Mouse (Mus musculus) ES-E14 (cell line): Measurements from ENCODE around the gene Clcc1. TPM values are rescaled to one million over a fixed set of nuclear protein-coding genes. Genes with fewer than 3 reads are reported as not detected.

ENCODE experiments used
- DNase-seq: peaks from one replicate; pipeline ENCODE4 v3.0.0-alpha.2; 2013; ENCODE audit warnings: low read depth, low spot score
- H3K27ac ChIP-seq: 2 replicates; pipeline ENCODE4 v1.5.1; 2012; ENCODE audit warnings: low read depth, mild to moderate bottlenecking, low read length, moderate library complexity, mixed read lengths; ENCODE audit not compliant: poor library complexity, insufficient read depth, severe bottlenecking
- H3K36me3 ChIP-seq: 2 replicates; pipeline ENCODE4 v1.6.1; 2012; ENCODE audit warnings: mild to moderate bottlenecking, low read length, moderate library complexity, mixed read lengths; ENCODE audit not compliant: control insufficient read depth, poor library complexity, insufficient read depth, severe bottlenecking
- H3K4me1 ChIP-seq, 2 experiments: fragments of 150-350 bp in 1 of 2; sonication (generic) in 1 of 2; 2 replicates each; pipeline ENCODE4 v1.6.1; 2012; ENCODE audit warnings: low read length in 2 of 2, mild to moderate bottlenecking in 1 of 2, mixed read lengths in 1 of 2; ENCODE audit not compliant: control insufficient read depth in 2 of 2, insufficient read depth in 2 of 2, poor library complexity in 1 of 2
- H3K4me3 ChIP-seq, 2 experiments: fragments of 150-350 bp in 1 of 2; sonication (generic) in 1 of 2; 2 replicates each; pipeline ENCODE4 v1.5.1; 2012; ENCODE audit warnings: low read length in 2 of 2, low read depth in 1 of 2, mild to moderate bottlenecking in 1 of 2, mixed read lengths in 1 of 2; ENCODE audit not compliant: insufficient read depth in 1 of 2, poor library complexity in 1 of 2, severe bottlenecking in 1 of 2
- H3K9ac ChIP-seq: 2 replicates; pipeline ENCODE4 v1.6.1; 2012; ENCODE audit warnings: low read depth, mild to moderate bottlenecking, low read length, mixed read lengths; ENCODE audit not compliant: poor library complexity, insufficient read depth, severe bottlenecking
- H3K9me3 ChIP-seq: fragments of 150-350 bp; sonication (generic); 2 replicates; pipeline ENCODE4 v1.6.1; 2012; ENCODE audit warnings: low read depth, mild to moderate bottlenecking, low read length; ENCODE audit not compliant: control insufficient read depth, insufficient read depth
- CHD2 ChIP-seq: IDR thresholded peaks from 2 replicates; pipeline ENCODE4 v1.6.1; 2014; ENCODE audit warnings: mild to moderate bottlenecking, low read depth, low read length, inconsistent platforms
- HCFC1 ChIP-seq: IDR thresholded peaks from 2 replicates; pipeline ENCODE4 v1.6.1; 2012; ENCODE audit warnings: low read length, inconsistent platforms, borderline replicate concordance; ENCODE audit not compliant: insufficient read depth
- MAFK ChIP-seq: IDR thresholded peaks from 2 replicates; pipeline ENCODE4 v1.6.1; 2014; ENCODE audit warnings: mild to moderate bottlenecking, low read depth, low read length, inconsistent platforms; ENCODE audit not compliant: insufficient read depth
- ZC3H11A ChIP-seq: IDR thresholded peaks from 2 replicates; pipeline ENCODE4 v1.6.1; 2012; ENCODE audit warnings: low read depth, mild to moderate bottlenecking, inconsistent platforms, low read length, borderline replicate concordance
- ZNF384 ChIP-seq: IDR thresholded peaks from 2 replicates; pipeline ENCODE4 v1.6.1; 2012; ENCODE audit warnings: low read depth, low read length, inconsistent platforms
- in situ Hi-C, 2 experiments: fragments of 600-800 bp; cut with MboI; formaldehyde crosslinking; loops; one replicate each; pipeline ENCODE4 v1.15.1; 2025; ENCODE audit warnings: low sequenced_read_pairs in 2 of 2, inconsistent platforms in 1 of 2; ENCODE audit not compliant: unreplicated experiment in 2 of 2
- total RNA-seq: library from RNA; depleted of rRNA; stranded (reverse); fragments of 300-350 nt; gene quantifications from 2 replicates; pipeline ENCODE4 v1.2.3, GENCODE M21; 2012; rRNA removed

The Clcc1 gene
- total RNA-seq, 1 experiment = 33.9 TPM

GRCm38 (mm10) chr3:108727344-108727743 lies 73.6 kb downstream of the Clcc1 start:
- in situ Hi-C loops = no loop called here
- H3K4me3 ChIP-seq = no peak overlapping the region
- no peaks in the 10 kb centered on the region; a peak in 1 of 4 replicates for H3K4me1 ChIP-seq
- H3K27ac ChIP-seq = no peak overlapping the region
- TF ChIP-seq MAFK (no peak), CHD2 (no peak)
- no peaks in the 10 kb centered on the region for H3K36me3 ChIP-seq
- H3K9me3 ChIP-seq = no peaks in the 10 kb centered on the region
- H3K9ac ChIP-seq = no peak overlapping the region
- DNase-seq = no peak

- in situ Hi-C loops = no loop called here
- DNase-seq = no peak
- no peak for TF ChIP-seq MAFK
- TF ChIP-seq HCFC1 = no peak
- no peak for TF ChIP-seq CHD2
- TF ChIP-seq ZNF384 = no peak
- TF ChIP-seq ZC3H11A = no peak
Observed at GRCm38 (mm10) chr3:108727776-108728175, 74.1 kb downstream of the Clcc1 start.

More at GRCm38 (mm10) chr3:108727776-108728175, 74.1 kb downstream of the Clcc1 start:
- H3K36me3 ChIP-seq = no peaks in the 10 kb centered on the region
- no peak overlapping the region for H3K9ac ChIP-seq
- H3K4me1 ChIP-seq = no peaks in the 10 kb centered on the region; a peak in 1 of 4 replicates
- H3K27ac ChIP-seq = no peak overlapping the region
- H3K4me3 ChIP-seq = no peak overlapping the region
- no peaks in the 10 kb centered on the region for H3K9me3 ChIP-seq

Other genes with a start within 250 kb of the Clcc1 start
- gene Celsr2, start 238.4 kb upstream of the Clcc1 start, total RNA-seq = 7.9 and 15.6 TPM in 2 replicates
- 204 and 236 TPM in 2 replicates for gene Sars, start 208.7 kb upstream of the Clcc1 start, total RNA-seq
- 0.63 TPM in 1 of 2 replicates, not detected in the other for gene 1700013F07Rik, start 119.8 kb upstream of the Clcc1 start, total RNA-seq
- gene 5330417C22Rik, start 117.4 kb upstream of the Clcc1 start, total RNA-seq = 0.27 and 0.37 TPM in 2 replicates
- gene Tmem167b, start 91.4 kb upstream of the Clcc1 start, total RNA-seq = 21.1 and 21.8 TPM in 2 replicates
- gene Taf13, start 82.2 kb upstream of the Clcc1 start, total RNA-seq = 12.5 and 17.3 TPM in 2 replicates
- gene Wdr47, start 62.6 kb upstream of the Clcc1 start, total RNA-seq = 14.5 and 15.9 TPM in 2 replicates
- 10.5 and 16.2 TPM in 2 replicates for gene Gpsm2, start 68.4 kb downstream of the Clcc1 start, total RNA-seq
- not detected in 2 replicates for gene Aknad1, start 85.7 kb downstream of the Clcc1 start, total RNA-seq
- gene Stxbp3, start 186.6 kb downstream of the Clcc1 start, total RNA-seq = 11.2 and 18.1 TPM in 2 replicates
- 0.09 TPM in 1 of 2 replicates, not detected in the other for gene Fndc7, start 236.1 kb downstream of the Clcc1 start, total RNA-seq